Mouse (Mus musculus) small intestine, adult 2 months (tissue): Measurements from ENCODE around the gene Tmem259. TPM values are rescaled to one million over a fixed set of nuclear protein-coding genes. Genes with fewer than 3 reads are reported as not detected.
A peak's percentile ranks its signal among the peaks of the same experiment; 100 is the strongest.

ENCODE experiments used
- H3K27ac ChIP-seq: fragments of 200-500 bp; 2 replicates; pipeline ENCODE4 v1.5.1; 2012; ENCODE audit warnings: low read depth, low read length, control low read depth, inconsistent platforms; ENCODE audit not compliant: insufficient read depth
- H3K27me3 ChIP-seq: fragments of 200-500 bp; 2 replicates; pipeline ENCODE4 v1.6.1; 2012; ENCODE audit warnings: mild to moderate bottlenecking, moderate library complexity, low read length, inconsistent platforms; ENCODE audit not compliant: control insufficient read depth, insufficient read depth
- H3K36me3 ChIP-seq: fragments of 200-500 bp; 2 replicates; pipeline ENCODE4 v1.6.1; 2012; ENCODE audit warnings: mild to moderate bottlenecking, low read length, control low read depth, inconsistent platforms; ENCODE audit not compliant: control insufficient read depth, insufficient read depth
- H3K4me1 ChIP-seq: fragments of 200-500 bp; 2 replicates; pipeline ENCODE4 v1.6.1; 2012; ENCODE audit warnings: low read length, inconsistent platforms, mixed read lengths; ENCODE audit not compliant: control insufficient read depth, insufficient read depth, insufficient read length
- H3K4me3 ChIP-seq: fragments of 200-500 bp; 2 replicates; pipeline ENCODE4 v1.5.1; 2012; ENCODE audit warnings: low read depth, mild to moderate bottlenecking, control low read depth, inconsistent platforms, low read length, moderate library complexity
- CTCF ChIP-seq: fragments of 200-500 bp; IDR thresholded peaks from 2 replicates; pipeline ENCODE4 v1.5.1; 2012; ENCODE audit warnings: low read depth, mild to moderate bottlenecking, control low read depth, inconsistent platforms, low read length, moderate library complexity, mixed read lengths; ENCODE audit not compliant: insufficient replicate concordance, insufficient read length; ENCODE audit errors: extremely low read depth
- POLR2A ChIP-seq: fragments of 200-500 bp; IDR thresholded peaks from 2 replicates; pipeline ENCODE4 v1.6.1; 2012; ENCODE audit warnings: low read depth, mild to moderate bottlenecking, control low read depth, inconsistent platforms, low read length, moderate library complexity
- WGBS: fragments of 180-500 bp; shearing (Covaris S2); methylation state at CpG from one replicate; pipeline ENCODE4 v1.1.7; 2018; 5-methylcytosine and 5-hydroxymethylcytosine counted together
- polyA plus RNA-seq: library from polyadenylated mRNA; depleted of rRNA; stranded (reverse); fragments of >200 nt; gene quantifications from 2 replicates; pipeline ENCODE4 v1.2.3, GENCODE M21; 2012

Tmem259 gene
- polyA plus RNA-seq, 1 experiment: 441 TPM

DNA sequence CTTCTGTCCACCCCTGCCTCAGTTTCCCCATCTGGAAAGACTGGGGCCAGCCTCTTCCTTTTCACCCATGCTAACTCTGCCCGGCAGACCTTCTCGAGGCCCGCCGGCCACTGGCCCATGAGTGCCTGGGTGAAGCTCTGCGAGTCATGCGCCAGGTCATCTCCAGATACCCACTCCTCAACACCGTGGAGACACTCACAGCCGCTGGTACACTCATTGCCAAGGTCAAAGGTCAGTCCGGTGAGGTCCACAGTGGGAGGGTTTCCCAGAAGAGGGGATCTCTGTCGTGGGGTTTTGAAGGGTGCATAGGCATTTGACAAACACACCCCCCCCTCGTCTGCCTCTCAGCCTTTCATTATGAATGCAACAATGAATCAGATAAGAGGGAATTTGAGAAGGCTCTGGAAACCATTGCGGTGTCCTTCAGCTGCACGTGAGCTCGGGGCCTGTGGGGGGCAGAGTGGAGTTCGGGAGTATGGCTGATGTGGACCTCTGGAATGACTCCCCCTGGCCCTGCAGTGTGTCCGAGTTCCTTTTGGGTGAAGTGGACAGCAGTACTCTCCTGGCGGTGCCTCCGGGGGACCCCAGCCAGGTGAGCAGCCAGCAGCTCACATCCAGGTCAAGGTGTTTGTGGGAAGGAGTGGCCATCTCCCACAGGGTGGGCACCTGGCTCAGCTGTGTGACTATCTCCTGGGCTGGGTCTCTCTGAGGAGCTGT is 36.6 kb upstream of the Tmem259 start:
- Histone ChIP-seq H3K27me3 (no peaks in the 10 kb centered on the region), H3K4me3 (no peak overlapping the region), H3K27ac (no peak overlapping the region), H3K36me3 (no peaks in the 10 kb centered on the region), H3K4me1 (peaks cover 23% of the 10 kb centered on the region)
- TF ChIP-seq POLR2A: no peak
- TF ChIP-seq CTCF: no peak
- 73% methylated on average over 18 of the region's 18 CpGs for WGBS

DNA sequence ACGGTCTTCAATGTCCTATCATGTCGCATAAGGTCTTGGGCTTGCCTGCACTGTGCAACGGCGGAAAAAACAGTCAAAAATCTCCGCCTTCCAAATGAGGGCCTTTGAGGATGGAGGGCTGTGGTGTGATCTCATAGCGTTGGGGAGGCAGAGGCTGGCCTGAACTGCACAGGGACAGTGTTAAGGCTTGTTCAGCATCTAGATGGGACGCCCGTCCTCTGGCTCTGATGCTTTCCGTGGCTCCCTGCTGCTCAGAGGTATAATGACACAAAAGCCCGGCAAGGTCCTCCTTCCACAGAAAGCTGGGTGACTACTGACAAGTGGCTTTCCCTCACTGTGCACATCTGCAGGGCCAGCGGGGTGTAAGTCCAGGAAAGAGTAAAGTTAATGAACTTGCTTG is 36.1 kb upstream of the Tmem259 start:
- Histone ChIP-seq H3K4me3 (0 out of 2 replicates have a peak overlapping the region, but pooled peaks have one; percentile 22), H3K27ac (no peak overlapping the region), H3K36me3 (0 out of 2 replicates have a peak, but pooled peaks cover 2% of the 10 kb centered on the region), H3K4me1 (peaks cover 19% of the 10 kb centered on the region), H3K27me3 (no peaks in the 10 kb centered on the region)
- WGBS: 58% methylated on average over 11 of the region's 11 CpGs
- no peak for TF ChIP-seq CTCF
- no peak for TF ChIP-seq POLR2A

DNA sequence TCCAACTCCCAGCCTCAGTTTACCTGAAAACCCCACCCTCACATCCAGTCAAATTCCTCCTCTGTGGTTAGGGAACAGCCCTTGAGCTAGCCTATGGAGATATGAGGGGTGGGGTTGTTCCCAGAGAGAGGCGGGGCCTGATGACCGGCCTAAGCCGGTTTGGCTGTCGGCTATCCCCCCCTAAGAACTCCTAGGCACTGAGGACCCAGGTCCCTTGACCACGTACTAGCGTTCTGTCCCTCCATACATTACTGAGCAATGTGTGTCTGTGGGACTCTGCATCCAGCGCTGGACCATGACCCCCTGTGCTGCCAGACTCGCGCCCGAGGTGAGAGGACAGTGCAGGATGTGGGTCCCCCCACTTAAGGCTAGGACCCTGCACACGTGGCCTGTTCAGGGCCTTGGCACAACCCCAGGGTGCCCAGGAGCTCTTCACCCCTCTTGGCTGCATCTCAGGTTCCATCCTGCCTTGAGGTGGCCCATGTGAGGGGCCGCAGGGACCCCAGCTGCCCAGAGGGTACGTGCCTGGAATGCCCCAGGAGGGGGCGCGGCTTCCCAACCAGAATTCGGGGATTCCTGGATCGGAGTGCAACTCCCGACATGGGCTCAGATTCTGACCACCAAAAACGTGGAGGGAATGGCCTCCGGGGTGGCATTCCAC is 35.5 kb upstream of the Tmem259 start:
- H3K4me1 ChIP-seq: peaks cover 21% of the 10 kb centered on the region
- 41% methylated on average over 20 of the region's 20 CpGs for WGBS
- peak overlapping the region; percentile 13; the same call in 1 of the 2 replicates for H3K27ac ChIP-seq

DNA sequence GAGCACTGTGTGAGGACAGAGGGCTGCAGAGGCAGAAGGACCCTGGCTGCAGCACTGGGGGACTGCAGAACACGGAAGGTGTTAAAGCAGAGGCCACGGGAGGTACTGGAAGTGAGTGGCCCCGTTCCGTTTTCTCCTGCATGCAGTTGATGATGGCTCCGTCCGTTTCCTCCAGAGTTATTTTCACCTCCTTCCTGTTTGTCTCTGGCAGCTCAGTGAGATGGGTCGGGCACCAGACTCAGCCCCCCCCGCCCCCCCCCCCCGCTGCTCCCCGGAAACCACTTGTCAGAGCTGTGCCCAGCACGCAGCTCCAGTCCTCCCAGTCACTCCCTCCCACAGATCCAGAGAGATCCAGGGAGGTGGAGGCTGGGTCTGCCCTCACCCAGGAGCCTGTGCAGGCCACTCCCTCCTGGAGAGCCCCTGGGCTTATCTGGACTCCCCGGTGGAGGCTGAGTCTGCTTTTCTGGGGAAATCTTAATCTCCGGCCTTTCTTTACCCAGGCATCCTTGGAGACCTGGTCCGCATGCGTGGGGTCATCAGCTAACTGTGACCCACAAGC is 34.7 kb upstream of the Tmem259 start:
- no peak for TF ChIP-seq CTCF
- TF ChIP-seq POLR2A: no peak
- Histone ChIP-seq H3K36me3 (0 out of 2 replicates have a peak, but pooled peaks cover 2% of the 10 kb centered on the region), H3K27me3 (no peaks in the 10 kb centered on the region), H3K27ac (peak overlapping the region; percentile 53), H3K4me3 (peak overlapping the region; percentile 39), H3K4me1 (peaks cover 23% of the 10 kb centered on the region)
- WGBS: 8% methylated on average over 12 of the region's 15 CpGs

More for the DNA sequence above, 35.5 kb upstream of the Tmem259 start:
- no peak for TF ChIP-seq CTCF
- no peak for TF ChIP-seq POLR2A
- H3K36me3 ChIP-seq: 0 out of 2 replicates have a peak, but pooled peaks cover 2% of the 10 kb centered on the region
- peak overlapping the region; percentile 24 for H3K4me3 ChIP-seq
- no peaks in the 10 kb centered on the region for H3K27me3 ChIP-seq

DNA sequence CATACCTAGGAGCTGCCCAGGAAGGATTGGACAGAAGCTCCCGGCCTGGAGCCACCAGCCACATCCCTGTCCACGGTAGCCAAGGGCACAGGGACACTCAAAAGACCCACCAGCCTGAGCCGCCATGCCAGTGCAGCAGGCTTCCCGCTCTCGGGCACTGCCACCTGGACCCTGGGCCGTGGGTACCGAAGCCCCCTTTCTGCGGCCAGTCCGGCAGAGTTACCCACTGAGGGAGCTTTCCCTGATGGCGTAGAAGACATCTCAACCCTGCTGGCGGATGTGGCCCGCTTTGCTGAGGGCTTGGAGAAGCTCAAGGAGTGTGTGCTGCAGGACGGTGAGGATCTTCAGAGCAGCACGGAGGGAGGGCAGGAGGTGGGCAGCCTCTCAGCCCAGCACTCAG is 33.6 kb upstream of the Tmem259 start:
- Histone ChIP-seq H3K36me3 (0 out of 2 replicates have a peak, but pooled peaks cover 2% of the 10 kb centered on the region), H3K27ac (peak overlapping the region; percentile 91), H3K4me3 (peak overlapping the region; percentile 60), H3K4me1 (peaks cover 20% of the 10 kb centered on the region), H3K27me3 (no peaks in the 10 kb centered on the region)
- WGBS: 76% methylated on average over 14 of the region's 14 CpGs
- TF ChIP-seq CTCF: no peak
- no peak for TF ChIP-seq POLR2A

GRCm38 (mm10) chr10:80017361-80017760 is 33.2 kb upstream of the Tmem259 start:
- Histone ChIP-seq H3K27me3 (no peaks in the 10 kb centered on the region), H3K27ac (peak overlapping the region; percentile 93), H3K4me3 (peak overlapping the region; percentile 69), H3K4me1 (peaks cover 20% of the 10 kb centered on the region), H3K36me3 (0 out of 2 replicates have a peak, but pooled peaks cover 2% of the 10 kb centered on the region)
- TF ChIP-seq CTCF (no peak), POLR2A (no peak)
- WGBS: 39% methylated on average over 3 of the region's 3 CpGs

DNA sequence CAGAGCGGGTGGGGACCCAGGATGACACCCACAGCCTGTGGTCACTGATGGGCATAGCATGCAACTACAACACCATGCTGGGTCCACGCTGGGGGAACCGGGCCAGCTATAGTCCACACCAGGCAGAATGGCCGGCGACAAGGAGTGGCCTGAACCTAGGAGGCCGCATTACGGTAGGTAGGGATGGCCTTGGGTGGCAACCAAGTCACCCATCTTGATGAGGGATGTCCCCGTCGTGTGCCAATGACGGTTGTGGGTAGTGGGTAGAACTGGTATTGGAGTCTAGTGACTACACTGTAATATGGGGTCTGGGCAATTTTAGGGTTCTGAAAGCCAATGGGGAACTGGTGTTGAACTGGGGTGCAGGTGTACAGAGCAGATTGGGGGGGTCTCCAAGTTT is 32.8 kb upstream of the Tmem259 start:
- Histone ChIP-seq H3K4me3 (peak overlapping the region; percentile 69), H3K27ac (peak overlapping the region; percentile 93), H3K4me1 (peaks cover 20% of the 10 kb centered on the region), H3K36me3 (0 out of 2 replicates have a peak, but pooled peaks cover 2% of the 10 kb centered on the region), H3K27me3 (no peaks in the 10 kb centered on the region)
- TF ChIP-seq POLR2A (no peak), CTCF (no peak)
- 82% methylated on average over 10 of the region's 10 CpGs for WGBS
